Mouse (Mus musculus): Measurements from ENCODE around the gene Fam20b. TPM values are rescaled to one million over a fixed set of nuclear protein-coding genes. Genes with fewer than 3 reads are reported as not detected.

Gene Fam20b
- total RNA-seq, 2 experiments from 2014 or later = 57.3 to 58.4 TPM

DNA sequence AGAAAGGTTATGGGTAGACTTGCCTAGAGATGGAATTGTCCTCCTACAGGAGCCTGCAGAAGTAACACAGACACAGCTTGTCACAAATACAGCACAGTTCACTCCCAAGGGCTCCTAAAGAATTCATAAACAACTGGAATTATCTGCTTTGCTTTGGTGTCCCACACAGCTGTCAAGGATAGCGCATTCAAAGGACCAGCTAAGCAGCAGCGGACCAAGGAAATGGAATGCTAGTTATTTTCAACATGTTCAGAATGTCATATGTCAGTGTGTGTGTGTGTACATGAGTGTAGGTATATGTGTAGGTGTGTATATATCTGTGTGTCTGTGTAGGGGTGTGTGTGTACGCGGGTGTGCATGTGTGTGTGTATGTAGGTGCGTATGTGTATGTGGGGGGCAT, 14.1 kb upstream of the Fam20b start:
- no peak for DNase-seq
- intact Hi-C loops (cut with DNase I) = no loop called here

GRCm38 (mm10) chr1:156730802-156731201, 11.9 kb upstream of the Fam20b start:
- DNase-seq = peak; percentile 7
- intact Hi-C loops (cut with DNase I) = no loop called here

DNA sequence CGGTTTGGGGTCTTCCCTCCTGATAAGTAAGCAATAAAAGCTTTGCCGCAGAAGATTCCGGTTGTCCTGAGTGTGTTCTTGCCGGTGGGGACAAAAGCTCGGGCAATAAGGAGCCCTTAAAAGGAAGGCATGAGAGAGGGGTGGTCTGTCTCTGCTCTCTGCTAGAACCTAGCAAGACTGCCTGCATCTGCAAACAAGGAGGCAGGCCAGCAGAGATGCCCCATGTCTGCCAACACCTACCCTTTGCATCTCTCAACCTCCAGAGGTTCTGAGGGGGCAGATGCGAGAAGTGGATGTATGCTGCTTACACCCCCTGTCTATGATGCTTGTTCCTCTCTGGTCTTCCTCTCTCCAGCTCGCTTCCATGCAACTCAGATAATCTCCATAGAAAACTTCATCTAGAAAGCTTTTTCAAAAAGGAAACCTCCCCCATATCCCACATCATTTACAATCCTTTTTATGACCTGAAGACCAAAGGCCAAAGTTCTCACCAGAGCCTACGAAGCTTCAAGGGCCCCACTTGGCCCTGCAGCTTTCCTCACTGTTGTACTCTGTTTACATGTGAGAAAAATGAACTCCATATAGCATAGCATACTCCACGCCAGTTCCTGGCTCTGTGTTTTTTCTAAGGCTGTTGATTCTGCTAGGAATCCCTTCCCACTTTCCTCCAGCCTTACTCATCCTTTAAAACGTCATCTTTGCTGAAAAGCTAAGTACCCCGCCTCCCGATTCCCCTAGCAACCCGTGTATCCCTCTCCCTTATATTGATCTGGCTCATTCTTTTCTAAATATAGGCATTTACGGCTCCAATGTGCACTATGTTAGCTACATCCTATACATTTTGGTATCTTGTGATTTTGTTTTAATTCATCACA, 8.6 kb upstream of the Fam20b start:
- intact Hi-C loops (cut with DNase I) = no loop called here

GRCm38 (mm10) chr1:156722089-156722488, 3.2 kb upstream of the Fam20b start:
- DNase-seq = no peak
- intact Hi-C loops (cut with DNase I) = no loop called here

More for the DNA sequence above, 8.6 kb upstream of the Fam20b start:
- DNase-seq = no peak

DNA sequence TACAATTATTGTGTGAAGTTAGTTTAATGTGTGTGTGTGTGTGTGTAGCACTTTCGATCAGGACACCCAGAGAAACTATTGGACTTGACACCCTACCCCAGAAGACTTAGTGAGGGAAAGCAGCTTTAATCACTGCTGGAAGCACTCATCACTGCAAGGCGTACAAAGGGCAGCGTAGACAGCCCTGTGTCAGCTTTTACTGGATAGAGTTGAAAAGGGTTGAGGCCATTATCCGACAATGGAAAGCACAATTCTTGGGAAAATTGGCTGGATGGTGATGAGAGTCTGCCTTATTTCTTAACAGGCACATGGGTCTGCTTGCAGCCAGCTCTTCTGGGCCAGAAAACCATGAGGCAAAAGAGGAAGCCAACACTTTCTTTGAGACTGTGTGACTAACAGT, 1.2 kb upstream of the Fam20b start:
- DNase-seq = no peak
- intact Hi-C loops (cut with DNase I) = loop anchor here (2.0 kb wide), 1 partner anchor 41 kb away; no protein-coding TSS in a partner anchor

- intact Hi-C loops (cut with DNase I) = no loop called here
These were observed 468 bp downstream of the Fam20b start for GRCm38 (mm10) chr1:156718286-156718949.

GRCm38 (mm10) chr1:156717751-156718285, 1.1 kb downstream of the Fam20b start:
- intact Hi-C loops (cut with DNase I) = no loop called here
- no peak for DNase-seq

More at GRCm38 (mm10) chr1:156718286-156718949, 468 bp downstream of the Fam20b start:
- no peak for DNase-seq

DNA sequence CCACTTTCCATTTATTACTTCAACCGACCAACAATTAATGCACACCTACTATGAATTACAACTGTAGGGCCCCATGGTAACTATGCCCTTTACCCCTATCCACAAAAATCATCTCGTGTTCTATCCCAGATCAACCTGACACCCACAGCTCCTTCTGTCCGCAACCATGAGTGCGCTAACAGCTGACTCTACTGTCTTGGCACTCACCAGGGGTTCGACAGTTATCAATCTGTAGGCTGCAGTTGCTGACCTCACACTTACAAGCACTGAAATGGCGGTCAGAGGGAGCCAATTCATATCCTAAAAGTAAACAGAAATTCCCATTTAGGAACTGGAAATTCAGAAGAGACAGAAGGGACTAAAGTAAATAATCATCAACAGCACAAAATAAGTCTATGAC, 2.2 kb downstream of the Fam20b start:
- DNase-seq = no peak
- intact Hi-C loops (cut with DNase I) = no loop called here

GRCm38 (mm10) chr1:156710472-156711098, 8.3 kb downstream of the Fam20b start:
- DNase-seq = no peak
- intact Hi-C loops (cut with DNase I) = no loop called here

GRCm38 (mm10) chr1:156708672-156709071, 10.2 kb downstream of the Fam20b start:
- intact Hi-C loops (cut with DNase I) = no loop called here
- DNase-seq = no peak

GRCm38 (mm10) chr1:156705696-156706285, 13.1 kb downstream of the Fam20b start:
- intact Hi-C loops (cut with DNase I) = no loop called here
- DNase-seq = no peak

DNA sequence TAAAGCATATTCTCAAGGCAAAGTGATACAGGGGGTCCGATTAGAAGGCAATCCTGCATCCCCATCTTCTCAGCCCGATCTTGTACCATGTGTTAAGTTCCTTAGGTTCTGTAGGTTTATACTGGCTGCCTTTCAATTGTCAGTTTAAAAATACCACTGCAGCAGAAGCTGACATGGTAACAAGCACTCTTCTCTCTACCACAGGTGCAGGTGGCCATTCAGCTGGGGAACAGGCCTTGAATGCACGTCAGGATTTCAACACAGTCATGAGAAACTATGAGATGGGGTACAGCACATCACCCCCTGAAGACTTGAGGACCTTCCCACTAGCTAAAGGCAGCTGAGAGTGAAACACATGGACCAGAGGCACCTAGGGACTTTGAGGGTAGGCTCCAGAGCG, 15.4 kb downstream of the Fam20b start:
- DNase-seq = no peak

DNA sequence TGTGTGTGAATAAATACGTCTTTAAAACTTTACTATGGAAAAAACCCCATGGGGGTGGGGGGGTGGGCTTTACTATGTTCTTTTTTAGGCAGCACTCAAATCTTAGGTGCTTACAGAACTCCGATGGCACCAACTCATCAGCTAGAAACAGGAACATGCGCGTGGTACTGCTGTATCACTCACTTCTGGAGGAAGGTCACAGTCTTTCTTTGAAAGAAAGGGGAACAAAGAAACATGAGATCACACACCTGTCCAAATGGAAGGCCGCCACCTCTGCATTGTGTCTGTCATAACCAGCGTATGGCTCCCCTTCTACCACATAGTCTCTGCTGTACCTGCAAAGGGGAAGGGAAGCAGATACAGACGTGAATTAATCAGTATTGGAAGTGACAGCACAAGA, 16.7 kb downstream of the Fam20b start:
- intact Hi-C loops (cut with DNase I) = no loop called here
- DNase-seq = no peak

More for the DNA sequence above, 15.4 kb downstream of the Fam20b start:
- intact Hi-C loops (cut with DNase I) = no loop called here

DNA sequence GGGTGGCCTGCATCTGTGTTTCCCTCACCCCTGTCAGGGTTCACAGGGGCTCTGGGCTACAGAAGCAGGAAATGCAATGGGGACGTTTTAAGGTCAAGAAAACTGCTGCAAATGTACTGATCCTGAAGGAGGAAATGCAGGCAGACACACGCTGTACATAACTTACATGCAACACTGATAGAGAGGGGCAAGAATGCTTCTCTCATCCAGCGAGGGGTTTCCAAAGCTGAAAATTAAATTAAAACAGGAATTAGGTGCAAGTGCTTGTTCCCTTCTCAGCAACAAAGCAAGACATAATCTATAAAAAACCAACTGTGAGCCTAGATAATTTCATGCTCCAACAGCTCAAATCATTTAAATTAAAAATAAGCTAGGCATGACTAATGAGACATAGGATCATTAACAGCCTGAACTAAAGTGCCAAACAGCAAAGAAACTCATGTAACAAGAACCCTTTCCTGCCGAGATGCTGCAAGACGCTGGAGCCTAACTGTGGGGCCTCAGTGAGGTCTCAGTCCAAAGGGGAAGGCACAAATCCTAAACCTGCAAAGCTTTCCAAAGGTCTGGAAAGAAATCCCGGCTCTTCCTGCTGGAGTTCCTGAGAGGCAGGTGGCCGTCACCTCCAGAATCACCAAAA, 32.7 kb downstream of the Fam20b start:
- intact Hi-C loops (cut with DNase I) = no loop called here
- no peak for DNase-seq

GRCm38 (mm10) chr1:156679599-156679998, 39.3 kb downstream of the Fam20b start:
- intact Hi-C loops (cut with DNase I) = no loop called here
- DNase-seq = no peak

DNA sequence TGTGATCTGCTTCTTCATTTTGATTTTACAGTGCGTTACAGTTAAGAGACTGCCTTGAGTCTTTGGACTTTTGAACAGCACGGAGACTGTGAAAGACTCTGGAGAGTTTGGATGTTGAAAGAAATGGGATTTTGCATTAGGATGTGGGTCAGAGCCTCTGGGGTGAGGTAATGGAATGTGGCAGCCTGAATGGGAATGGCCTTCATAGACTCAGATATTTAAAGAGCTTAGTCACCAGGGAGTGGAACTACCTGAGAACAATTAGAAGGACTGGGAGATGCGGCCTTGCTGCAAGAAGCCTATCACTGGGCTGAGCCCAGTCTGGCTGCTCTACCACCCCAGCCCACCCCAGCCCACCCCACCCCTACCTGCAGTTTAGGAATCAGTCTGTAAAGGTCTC, 41.7 kb downstream of the Fam20b start:
- no peak for DNase-seq
- intact Hi-C loops (cut with DNase I) = no loop called here

DNA sequence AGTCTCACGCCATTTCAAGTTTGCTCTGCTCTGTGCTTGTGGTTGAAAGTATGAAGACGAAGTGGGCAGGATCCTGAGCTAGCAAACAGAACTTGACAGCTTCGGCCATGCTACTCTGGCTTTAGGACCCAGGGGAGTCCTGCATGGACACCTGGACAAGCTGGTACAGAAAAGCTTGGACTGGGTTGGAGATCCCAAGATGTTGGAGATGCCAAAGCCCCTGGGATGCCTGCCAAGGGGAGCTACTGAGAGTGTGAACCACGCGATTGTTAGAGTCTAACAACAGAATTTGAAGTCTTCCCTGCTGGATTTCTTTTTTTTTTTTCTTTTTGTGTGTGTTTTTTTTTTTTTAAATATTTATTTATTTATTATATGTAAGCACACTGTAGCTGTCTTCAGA, 42.3 kb downstream of the Fam20b start:
- DNase-seq = peak; percentile 46
- intact Hi-C loops (cut with DNase I) = no loop called here

GRCm38 (mm10) chr1:156676171-156676570, 42.7 kb downstream of the Fam20b start:
- intact Hi-C loops (cut with DNase I) = no loop called here
- DNase-seq = peak; percentile 39

- peak; percentile 45 for DNase-seq
- intact Hi-C loops (cut with DNase I) = no loop called here
These were observed 44.5 kb downstream of the Fam20b start, which contains the start of gene Tor3a for GRCm38 (mm10) chr1:156674195-156675000. Gene Tor3a, minus strand, starts transcription at chr1:156674356.

Measured in left cerebral cortex, postnatal 4 days (tissue).